Mouse (Mus musculus) 3134 (cell line): ENCODE results near the gene Tnfsf12.

Experiments used
- DNase-seq: peaks from one replicate; pipeline ENCODE4 v3.0.0-alpha.2; 2011; ENCODE audit warnings: low spot score; ENCODE audit not compliant: insufficient read length; ENCODE audit errors: extremely low read depth

Tnfsf12 gene

DNA sequence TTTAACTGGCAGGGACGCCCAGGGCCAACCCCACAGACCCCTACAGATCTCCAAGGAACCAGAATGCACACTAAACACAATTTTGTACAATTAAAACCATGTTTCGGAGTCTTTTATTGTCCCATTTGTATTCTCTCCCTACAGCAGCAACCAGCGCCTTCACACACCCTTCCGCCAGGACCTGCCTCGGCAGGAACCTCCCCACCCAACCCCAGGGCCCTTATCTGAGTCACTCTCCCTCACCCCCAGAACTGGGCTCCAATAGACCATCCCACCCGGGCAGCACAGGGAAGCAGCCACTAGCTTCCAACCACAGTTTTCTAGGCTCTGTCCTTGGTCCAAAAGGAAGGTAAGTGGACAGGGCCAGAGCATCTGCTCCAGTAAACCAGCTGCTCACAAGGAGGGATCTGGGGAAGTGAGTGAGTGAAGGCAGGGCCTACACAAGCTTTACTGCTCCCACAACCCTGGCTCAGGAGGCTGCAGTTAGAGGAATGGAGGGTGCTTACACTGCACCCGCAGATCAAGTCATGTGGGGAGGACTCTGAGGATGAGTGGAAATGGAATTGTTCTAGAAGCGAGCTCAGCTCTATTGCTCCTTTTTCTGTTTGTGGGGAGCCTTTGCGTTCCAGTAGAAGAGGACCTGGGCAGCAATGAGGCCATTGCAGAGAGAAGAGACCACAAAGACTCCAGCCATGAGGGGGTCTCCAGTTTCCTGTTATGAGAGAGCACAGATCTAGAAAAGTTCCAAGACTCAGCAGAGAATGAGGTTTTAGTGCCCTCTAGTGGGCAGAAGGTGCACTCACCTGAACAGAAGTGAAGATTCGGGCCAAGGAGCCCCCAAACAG lies 38.8 kb downstream of the Tnfsf12 start:
- DNase-seq: no peak

DNA sequence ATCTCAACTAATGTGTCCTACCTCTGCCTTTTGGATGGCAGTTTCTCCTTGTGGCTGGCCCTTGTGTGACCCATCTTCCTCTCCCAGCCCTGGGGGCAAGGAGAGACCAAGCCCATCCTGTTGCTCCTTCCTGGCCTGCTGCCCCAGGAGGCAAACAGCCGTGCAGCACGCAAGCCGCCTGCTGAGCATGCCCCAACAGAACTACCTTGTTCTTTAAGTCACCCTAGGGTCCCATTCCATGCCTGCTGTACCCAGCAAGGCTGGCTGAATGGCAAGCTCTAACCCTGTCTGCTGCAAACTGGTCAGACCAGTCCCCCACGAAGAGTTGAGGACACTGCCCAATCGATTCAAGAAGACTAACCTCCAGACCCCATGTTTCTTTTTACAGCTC lies 39.6 kb downstream of the Tnfsf12 start:
- DNase-seq: no peak

DNA sequence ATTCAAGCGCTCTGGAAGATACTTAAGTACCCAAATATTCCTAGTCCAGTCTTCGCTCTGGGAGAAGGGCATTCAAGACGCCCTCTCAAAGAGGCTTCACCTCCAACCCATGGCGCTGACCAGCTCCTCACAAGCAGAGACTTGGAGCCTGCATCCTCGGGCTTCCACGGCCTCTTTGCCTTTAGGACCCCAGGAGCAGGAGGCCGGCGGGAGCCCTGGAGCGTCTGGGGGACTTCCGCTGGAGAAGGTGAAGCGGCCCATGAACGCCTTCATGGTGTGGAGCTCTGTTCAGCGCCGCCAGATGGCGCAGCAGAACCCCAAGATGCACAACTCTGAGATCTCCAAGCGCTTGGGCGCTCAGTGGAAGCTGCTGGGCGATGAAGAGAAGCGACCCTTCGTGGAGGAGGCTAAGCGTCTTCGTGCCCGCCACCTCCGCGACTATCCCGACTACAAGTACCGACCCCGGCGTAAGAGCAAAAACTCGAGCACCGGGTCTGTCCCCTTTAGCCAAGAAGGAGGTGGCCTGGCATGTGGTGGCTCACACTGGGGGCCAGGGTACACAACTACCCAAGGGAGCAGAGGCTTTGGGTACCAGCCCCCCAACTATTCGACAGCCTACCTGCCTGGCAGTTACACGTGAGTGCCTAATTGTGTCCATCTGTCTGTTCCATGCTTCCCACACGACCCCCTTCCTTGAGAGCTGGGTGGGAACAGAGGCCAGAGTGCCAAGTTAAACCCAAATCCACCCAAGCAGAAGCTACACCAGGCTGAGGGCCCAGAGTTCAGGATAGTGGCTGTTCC lies 40.2 kb downstream of the Tnfsf12 start, which contains the start of gene Sox15:
Gene Sox15 (plus strand): TSS at position 51 of the 801 bp plus-strand sequence.
- DNase-seq: no peak

DNA sequence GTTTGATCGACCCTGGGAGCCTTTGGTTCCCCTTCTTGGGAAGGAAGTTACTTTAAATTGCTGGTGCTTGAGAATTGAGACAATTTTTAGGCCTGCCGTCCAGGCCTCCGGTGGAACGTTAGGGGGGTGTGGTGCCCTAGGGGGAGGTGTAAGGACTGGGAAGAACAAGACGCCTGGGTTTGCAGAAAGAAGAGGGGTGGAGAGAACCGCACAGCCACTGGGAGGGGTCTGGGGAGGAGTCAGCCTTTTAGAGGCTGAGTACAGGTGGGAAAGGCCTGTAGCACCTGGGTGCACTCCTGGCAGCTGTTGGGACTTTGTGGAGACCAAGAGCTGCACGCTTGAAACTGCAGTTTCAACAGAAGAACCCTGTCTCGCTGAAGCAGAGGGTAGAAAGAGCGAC lies 40.9 kb downstream of the Tnfsf12 start:
- no peak for DNase-seq

DNA sequence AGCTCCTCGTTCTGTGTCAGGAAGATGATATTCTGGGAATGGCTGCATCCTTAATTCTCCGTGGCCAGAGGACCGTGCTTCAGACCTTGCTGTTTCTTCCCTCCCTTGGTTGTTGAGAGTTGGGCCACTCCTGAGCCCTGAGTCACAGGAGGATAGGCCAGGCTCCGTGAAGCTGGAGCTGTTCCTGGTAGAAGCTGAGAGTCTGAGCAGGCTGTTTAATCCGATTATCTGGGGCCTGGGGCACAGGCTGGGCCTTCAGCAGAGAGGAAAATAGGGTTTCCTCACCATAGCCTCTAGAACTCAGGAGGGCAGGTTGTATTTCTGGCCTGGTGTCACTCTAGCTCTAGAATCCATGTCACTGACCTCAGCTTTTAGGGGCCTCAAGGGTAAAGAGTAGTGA lies 42.2 kb downstream of the Tnfsf12 start:
- DNase-seq: no peak

DNA sequence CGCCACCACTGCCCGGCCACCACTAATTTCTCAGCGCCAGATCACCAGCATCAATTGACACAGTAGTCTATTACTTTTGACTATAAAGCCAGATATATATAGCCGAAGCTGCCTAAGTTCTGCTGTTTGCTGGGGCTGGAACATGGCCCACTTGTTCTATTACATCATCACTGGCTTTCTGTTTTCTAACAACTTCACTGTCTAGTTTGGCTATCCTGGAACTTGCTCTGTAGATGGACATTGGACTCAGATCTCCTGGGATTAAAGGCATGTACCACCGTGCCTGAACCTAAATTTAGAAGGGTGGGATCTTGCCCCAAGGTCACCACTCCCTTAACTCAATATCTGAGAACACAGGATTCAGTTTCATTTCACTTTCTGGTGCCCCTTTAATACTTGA lies 49.8 kb downstream of the Tnfsf12 start:
- no peak for DNase-seq
